Mouse (Mus musculus): ENCODE results near the gene Lck.

- TF ChIP-seq EP300 (IDR thresholded peaks at IDR 0.05; ENCODE audit: low read depth): no peak
- no peak for TF ChIP-seq CTCF (IDR thresholded peaks at IDR 0.05; ENCODE audit: low read depth)
Measured at GRCm38 (mm10) chr4:129513891-129514290, 59.5 kb downstream of the Lck start.

All from liver, embryonic 14.5 days (tissue).